Mouse (Mus musculus): ENCODE measurements around the gene Actl6a.
"Not testable (repeated sequence)": the region's sequence is repeated elsewhere in the genome, so short reads cannot be mapped to it uniquely, and the experiment has no call there.

The Actl6a gene

GRCm38 (mm10) chr3:32694737-32695582 is 11.1 kb upstream of the Actl6a start:
- DNase-seq = no peak

GRCm38 (mm10) chr3:32695583-32695980 is 10.5 kb upstream of the Actl6a start:
- DNase-seq = no peak

GRCm38 (mm10) chr3:32698228-32698863 is 7.8 kb upstream of the Actl6a start:
- DNase-seq = peak; percentile 95

GRCm38 (mm10) chr3:32704021-32704420 is 2.1 kb upstream of the Actl6a start:
- DNase-seq = not testable (repeated sequence)

- not testable (repeated sequence) for DNase-seq
These were observed 1.5 kb upstream of the Actl6a start for GRCm38 (mm10) chr3:32704632-32705031.

GRCm38 (mm10) chr3:32708052-32708367 is 1.9 kb downstream of the Actl6a start:
- DNase-seq = no peak

- peak; percentile 99 for DNase-seq
These were observed 2.5 kb downstream of the Actl6a start for GRCm38 (mm10) chr3:32708368-32709231.

GRCm38 (mm10) chr3:32709388-32709787 is 3.3 kb downstream of the Actl6a start:
- no peak for DNase-seq

GRCm38 (mm10) chr3:32713711-32714110 is 7.6 kb downstream of the Actl6a start:
- DNase-seq = no peak

GRCm38 (mm10) chr3:32717403-32717802 is 11.3 kb downstream of the Actl6a start:
- DNase-seq = not testable (repeated sequence)

- peak; percentile 25 for DNase-seq
These were observed 12.2 kb downstream of the Actl6a start for GRCm38 (mm10) chr3:32718271-32718670.

- DNase-seq = no peak
These were observed 18.1 kb downstream of the Actl6a start for GRCm38 (mm10) chr3:32724191-32724590.

- DNase-seq = no peak
These were observed 19.9 kb downstream of the Actl6a start for GRCm38 (mm10) chr3:32725951-32726350.

- no peak for DNase-seq
These were observed 21.8 kb downstream of the Actl6a start for GRCm38 (mm10) chr3:32727861-32728260.

GRCm38 (mm10) chr3:32736244-32737171 is 30.4 kb downstream of the Actl6a start, which contains the start of gene Ndufb5:
Ndufb5 (plus strand) TSS chr3:32736990.
- peak; percentile 97 for DNase-seq

GRCm38 (mm10) chr3:32737172-32737655 is 31.1 kb downstream of the Actl6a start, which contains the start of gene Mrpl47:
Mrpl47 (minus strand) TSS chr3:32737605.
- DNase-seq = no peak

- DNase-seq = no peak
These were observed 32.5 kb downstream of the Actl6a start for GRCm38 (mm10) chr3:32738549-32738948.

- DNase-seq = no peak
These were observed 36.2 kb downstream of the Actl6a start for GRCm38 (mm10) chr3:32742276-32742780.

GRCm38 (mm10) chr3:32745001-32745400 is 38.9 kb downstream of the Actl6a start:
- DNase-seq = no peak

GRCm38 (mm10) chr3:32745426-32745825 is 39.3 kb downstream of the Actl6a start:
- not testable (repeated sequence) for DNase-seq

- DNase-seq = no peak
These were observed 42.3 kb downstream of the Actl6a start for GRCm38 (mm10) chr3:32748384-32748783.
